Mouse (Mus musculus): ENCODE measurements around the gene Tec. TPM values are rescaled to one million over a fixed set of nuclear protein-coding genes. Genes with fewer than 3 reads are reported as not detected.

The Tec gene
- polyA plus RNA-seq, 1 experiment from 2014 or later: 7.9 TPM

DNA sequence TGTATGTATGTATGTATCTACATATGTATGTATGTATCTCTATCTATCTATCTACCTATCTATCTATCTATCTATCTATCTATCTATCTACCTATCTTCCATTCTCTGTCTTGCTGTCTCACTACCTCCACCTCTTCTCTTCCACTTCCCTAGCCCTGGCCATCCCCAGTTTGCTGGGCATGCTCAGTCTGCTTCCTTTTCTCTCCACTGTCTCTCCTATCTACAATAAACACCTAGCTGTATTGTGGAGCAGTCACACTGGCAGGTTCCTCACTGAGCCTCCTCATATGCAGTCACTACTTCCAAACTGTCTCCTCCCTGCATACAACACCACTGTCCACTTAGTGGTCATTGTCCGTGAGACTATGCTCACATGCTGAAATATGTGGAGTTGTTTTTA lies 135.4 kb downstream of the Tec start:
- H3K9me3 ChIP-seq: no peaks in the 10 kb centered on the region
- no peak overlapping the region for H3K4me3 ChIP-seq
- WGBS: 89% methylated on average over 1 of the region's 1 CpGs
- no peaks in the 10 kb centered on the region for H3K27me3 ChIP-seq (replicated peaks)
- no peaks in the 10 kb centered on the region for H3K36me3 ChIP-seq
- no peak overlapping the region for H3K4me2 ChIP-seq (replicated peaks)
- H3K9ac ChIP-seq: no peak overlapping the region
- no peaks in the 10 kb centered on the region for H3K4me1 ChIP-seq
- no peak for ATAC-seq (ENCODE audit: low FRiP score, low read depth)
- H3K27ac ChIP-seq: no peak overlapping the region

DNA sequence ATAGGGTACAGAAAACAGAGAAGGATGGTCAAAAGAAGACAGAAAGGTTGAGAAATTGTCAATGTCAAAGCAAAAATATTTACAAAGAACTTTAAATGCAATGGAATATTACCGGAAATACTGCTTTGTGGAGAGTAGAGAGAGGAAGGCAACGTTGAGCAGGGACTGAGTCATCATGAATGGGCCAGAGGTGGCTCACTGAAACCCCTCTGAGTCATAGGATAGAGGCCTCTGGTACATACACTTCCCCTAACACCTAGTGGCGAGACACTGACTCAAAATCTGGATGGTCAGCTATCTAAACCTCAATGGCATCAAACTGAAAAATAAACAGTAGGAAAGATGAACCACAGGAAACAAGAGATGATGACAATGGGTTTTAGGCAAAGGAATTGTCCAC lies 142.9 kb downstream of the Tec start:
- Histone ChIP-seq H3K4me3 (no peak overlapping the region), H3K36me3 (no peaks in the 10 kb centered on the region), H3K4me1 (no peaks in the 10 kb centered on the region), H3K4me2 (replicated peaks) (no peak overlapping the region), H3K9me3 (no peaks in the 10 kb centered on the region), H3K27ac (no peak overlapping the region), H3K27me3 (replicated peaks) (no peaks in the 10 kb centered on the region), H3K9ac (no peak overlapping the region)
- ATAC-seq (ENCODE audit: low FRiP score, low read depth): no peak
- 88% methylated on average over 3 of the region's 3 CpGs for WGBS

DNA sequence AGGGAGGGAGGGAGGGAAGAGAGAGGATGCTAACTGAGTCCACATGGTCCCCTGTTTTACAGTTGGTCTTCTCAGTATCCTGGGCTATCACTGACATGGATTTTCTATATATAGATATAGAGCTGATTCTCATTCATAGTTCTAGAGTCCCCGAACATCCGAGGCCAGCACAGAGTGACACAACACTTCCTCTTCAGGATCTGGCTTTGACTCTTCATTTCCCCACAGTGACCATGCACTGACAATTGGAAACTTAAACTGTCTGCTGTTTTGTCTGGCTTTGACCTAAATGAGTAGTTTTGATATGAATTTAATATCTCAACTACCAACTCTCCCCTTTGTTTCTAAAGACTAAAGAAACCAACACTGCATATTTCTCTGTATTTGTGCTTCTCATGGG lies 144.9 kb downstream of the Tec start:
- Histone ChIP-seq H3K9me3 (no peaks in the 10 kb centered on the region), H3K4me2 (replicated peaks) (no peak overlapping the region), H3K4me3 (no peak overlapping the region), H3K4me1 (no peaks in the 10 kb centered on the region), H3K27me3 (replicated peaks) (no peaks in the 10 kb centered on the region), H3K36me3 (no peaks in the 10 kb centered on the region), H3K9ac (no peak overlapping the region), H3K27ac (no peak overlapping the region)
- 88% methylated on average over 2 of the region's 2 CpGs for WGBS
- no peak for ATAC-seq (ENCODE audit: low FRiP score, low read depth)

DNA sequence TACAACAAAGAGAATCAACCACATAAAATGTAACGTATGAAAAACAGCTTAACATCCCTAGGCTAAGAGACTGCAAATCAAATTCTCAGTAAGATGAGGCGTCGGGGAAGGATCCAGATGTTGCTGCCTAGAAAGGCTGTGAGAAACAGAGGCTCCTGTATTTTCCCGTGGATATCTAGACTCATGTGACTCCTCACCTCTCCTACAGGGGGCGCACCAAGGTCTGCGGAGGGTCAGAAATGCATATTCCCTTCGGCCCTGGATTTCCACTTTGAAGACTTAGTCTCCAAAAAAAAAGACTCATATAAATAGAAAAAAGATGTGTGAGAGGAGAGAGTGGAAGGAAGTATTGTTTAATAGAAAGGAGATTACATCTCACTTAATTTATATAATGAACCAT lies 147.7 kb downstream of the Tec start:
- Histone ChIP-seq H3K4me3 (no peak overlapping the region), H3K36me3 (no peaks in the 10 kb centered on the region), H3K27ac (no peak overlapping the region), H3K27me3 (replicated peaks) (no peaks in the 10 kb centered on the region), H3K4me2 (replicated peaks) (no peak overlapping the region), H3K4me1 (no peaks in the 10 kb centered on the region), H3K9ac (no peak overlapping the region), H3K9me3 (no peaks in the 10 kb centered on the region)
- ATAC-seq (ENCODE audit: low FRiP score, low read depth): no peak
- 58% methylated on average over 7 of the region's 7 CpGs for WGBS

DNA sequence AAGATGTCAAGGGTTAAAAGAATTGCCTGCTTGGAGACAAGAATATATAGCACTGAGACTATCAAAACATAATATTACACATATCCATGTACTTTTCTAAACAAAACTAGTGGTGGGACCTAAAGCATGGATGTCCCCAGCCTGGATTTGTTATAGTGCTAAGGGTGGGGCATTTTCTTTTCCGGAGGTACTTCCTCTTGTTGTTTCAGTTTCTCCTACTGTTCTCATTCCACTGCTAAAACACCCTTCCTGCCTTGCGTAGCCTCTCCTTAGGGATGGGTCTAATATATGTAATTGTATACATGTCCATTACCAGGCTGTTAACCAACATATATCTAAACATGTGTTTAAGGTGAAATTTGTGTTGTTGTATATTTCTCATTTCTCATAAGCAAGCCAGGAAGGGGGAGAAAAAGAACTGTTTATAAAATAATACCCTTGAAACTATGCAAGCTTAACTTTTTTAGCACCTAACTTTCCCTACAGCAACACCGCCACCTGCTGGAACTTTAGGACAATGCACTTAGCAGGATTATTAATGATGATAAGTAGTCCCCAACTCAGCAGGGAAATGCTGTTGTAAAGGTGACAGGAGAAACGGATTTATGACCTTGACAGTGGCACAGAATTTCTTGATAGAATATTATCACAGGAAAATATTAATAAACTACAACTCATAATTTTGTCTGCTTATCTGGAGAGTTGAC lies 157.6 kb downstream of the Tec start:
- ATAC-seq (ENCODE audit: low FRiP score, low read depth): peak; percentile 48; the same call in 1 of the 2 replicates
- H3K4me1 ChIP-seq: no peaks in the 10 kb centered on the region

DNA sequence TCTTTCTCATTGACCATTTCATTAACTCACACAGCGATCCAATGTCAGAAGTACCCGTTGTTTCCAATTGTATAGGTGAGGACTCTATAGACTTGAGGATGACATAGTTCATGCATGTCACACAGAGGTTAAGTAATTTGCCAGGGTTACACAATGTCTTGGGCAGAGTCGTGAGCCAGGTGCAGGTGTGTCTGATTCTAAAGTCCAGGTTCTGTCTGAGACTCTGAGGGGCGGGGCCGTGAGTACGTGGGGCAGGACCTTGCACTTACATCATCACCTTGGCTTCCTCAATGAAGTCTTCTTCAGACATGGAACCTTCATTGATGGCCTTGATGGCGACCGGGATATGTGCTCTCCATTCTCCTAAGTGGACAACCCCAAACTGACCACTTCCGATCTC lies 158.3 kb downstream of the Tec start:
- ATAC-seq (ENCODE audit: low FRiP score, low read depth): no peak
- WGBS: 96% methylated on average over 9 of the region's 9 CpGs
- Histone ChIP-seq H3K9me3 (no peaks in the 10 kb centered on the region), H3K4me1 (no peaks in the 10 kb centered on the region), H3K4me3 (no peak overlapping the region), H3K9ac (no peak overlapping the region), H3K27me3 (replicated peaks) (no peaks in the 10 kb centered on the region; the same call in 1 of the 2 replicates), H3K36me3 (no peaks in the 10 kb centered on the region), H3K27ac (no peak overlapping the region), H3K4me2 (replicated peaks) (no peak overlapping the region)

More for the DNA sequence above, 157.6 kb downstream of the Tec start:
- no peak overlapping the region for H3K4me2 ChIP-seq (replicated peaks)
- no peaks in the 10 kb centered on the region for H3K9me3 ChIP-seq
- no peak overlapping the region for H3K9ac ChIP-seq
- WGBS: 31% methylated on average over 4 of the region's 4 CpGs
- no peak overlapping the region for H3K27ac ChIP-seq
- no peaks in the 10 kb centered on the region for H3K36me3 ChIP-seq
- H3K4me3 ChIP-seq: no peak overlapping the region
- H3K27me3 ChIP-seq (replicated peaks): no peaks in the 10 kb centered on the region; the same call in 1 of the 2 replicates

DNA sequence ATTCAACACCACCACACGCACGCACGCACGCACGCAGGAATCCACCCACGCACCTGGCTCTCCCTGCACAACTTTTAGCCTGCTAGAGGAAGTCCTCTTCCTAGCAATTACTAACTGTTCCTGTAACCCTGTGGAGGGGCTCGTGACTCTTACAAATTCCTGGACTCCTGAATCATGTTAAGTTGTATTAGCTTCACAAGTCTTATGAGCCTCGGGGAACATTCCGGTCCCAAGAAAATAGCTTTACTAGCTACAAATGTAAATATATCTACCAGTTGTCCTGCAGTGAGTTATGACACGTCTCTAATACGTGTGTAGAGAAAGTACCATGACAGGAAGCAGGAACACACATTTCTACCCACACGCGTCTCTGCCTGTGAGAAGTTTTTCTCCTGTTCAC lies 158.8 kb downstream of the Tec start:
- 87% methylated on average over 13 of the region's 13 CpGs for WGBS
- Histone ChIP-seq H3K9ac (no peak overlapping the region), H3K4me3 (no peak overlapping the region), H3K27me3 (replicated peaks) (no peaks in the 10 kb centered on the region; the same call in 1 of the 2 replicates), H3K4me1 (no peaks in the 10 kb centered on the region), H3K4me2 (replicated peaks) (no peak overlapping the region), H3K36me3 (no peaks in the 10 kb centered on the region), H3K9me3 (no peaks in the 10 kb centered on the region), H3K27ac (no peak overlapping the region)
- ATAC-seq (ENCODE audit: low FRiP score, low read depth): no peak

DNA sequence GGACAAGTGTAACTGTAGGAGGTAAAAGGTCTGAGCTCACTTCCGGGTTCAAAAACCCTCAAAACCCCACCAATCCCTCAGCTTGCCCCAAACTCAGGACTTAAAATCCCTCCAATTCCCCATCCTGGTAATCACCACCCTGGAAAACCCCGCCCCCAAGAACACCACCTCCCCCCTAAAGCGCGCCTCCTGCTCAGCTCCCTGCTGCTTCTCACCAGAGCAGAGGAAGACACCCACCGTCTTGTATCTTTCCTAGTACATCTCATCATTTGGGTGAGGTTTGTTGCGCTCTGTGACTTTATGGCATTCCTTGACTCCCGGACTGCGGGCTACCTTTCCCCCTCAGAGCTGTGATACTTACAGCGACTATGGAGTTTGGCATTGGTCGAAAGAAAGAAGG lies 161.6 kb downstream of the Tec start:
- Histone ChIP-seq H3K4me2 (replicated peaks) (no peak overlapping the region), H3K4me1 (no peaks in the 10 kb centered on the region), H3K27ac (no peak overlapping the region), H3K36me3 (no peaks in the 10 kb centered on the region), H3K27me3 (replicated peaks) (no peaks in the 10 kb centered on the region; the same call in 1 of the 2 replicates), H3K9ac (no peak overlapping the region), H3K9me3 (no peaks in the 10 kb centered on the region), H3K4me3 (no peak overlapping the region)
- no peak for ATAC-seq (ENCODE audit: low FRiP score, low read depth)
- 60% methylated on average over 10 of the region's 10 CpGs for WGBS

DNA sequence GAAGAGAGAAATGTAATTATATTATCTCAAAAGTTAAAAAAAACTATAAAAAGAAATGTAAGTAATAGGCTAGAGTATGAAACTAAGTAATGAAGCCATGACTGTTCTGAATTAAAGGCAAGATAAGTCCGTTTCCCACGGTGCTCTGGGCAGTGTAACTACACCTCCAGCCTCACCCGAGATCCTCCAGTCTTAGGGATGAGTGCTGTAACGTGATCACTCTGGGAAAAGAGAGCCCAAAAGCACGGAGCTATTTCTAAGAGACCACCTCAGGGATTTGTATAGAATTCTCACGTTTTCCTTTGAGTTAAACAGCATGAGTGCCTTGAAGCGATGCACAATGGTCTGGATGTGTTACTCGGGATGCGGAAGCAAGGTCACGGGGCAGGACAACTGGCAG lies 162.2 kb downstream of the Tec start:
- 56% methylated on average over 10 of the region's 10 CpGs for WGBS

More for the DNA sequence above, 162.2 kb downstream of the Tec start:
- no peaks in the 10 kb centered on the region for H3K36me3 ChIP-seq
- no peaks in the 10 kb centered on the region; the same call in 1 of the 2 replicates for H3K27me3 ChIP-seq (replicated peaks)
- no peak overlapping the region for H3K27ac ChIP-seq
- H3K4me1 ChIP-seq: no peaks in the 10 kb centered on the region
- H3K4me2 ChIP-seq (replicated peaks): 0 out of 2 replicates have a peak overlapping the region, but pooled peaks have one; percentile 15
- H3K9me3 ChIP-seq: peaks cover 3% of the 10 kb centered on the region; the same call in 1 of the 2 replicates
- H3K9ac ChIP-seq: no peak overlapping the region
- ATAC-seq (ENCODE audit: low FRiP score, low read depth): no peak
- no peak overlapping the region for H3K4me3 ChIP-seq

Other genes with a start within 250 kb of the Tec start
- not detected in 2 replicates for gene Cnga1, start 224.2 kb downstream of the Tec start, polyA plus RNA-seq (2016; fragmentation: Nextera tagmentation; extraction: Ambion mirVana)
- gene Nipal1, start 220.7 kb downstream of the Tec start, polyA plus RNA-seq (2016; fragmentation: Nextera tagmentation; extraction: Ambion mirVana): 0.45 and 0.76 TPM in 2 replicates
- 0.13 TPM in 1 of 2 replicates, not detected in the other for gene Txk, start 115.7 kb downstream of the Tec start, polyA plus RNA-seq (2016; fragmentation: Nextera tagmentation; extraction: Ambion mirVana)
- gene Slain2, start 45.8 kb upstream of the Tec start, polyA plus RNA-seq (2016; fragmentation: Nextera tagmentation; extraction: Ambion mirVana): 26.6 and 32.2 TPM in 2 replicates
- gene Gm10135, start 106.2 kb upstream of the Tec start, polyA plus RNA-seq (2016; fragmentation: Nextera tagmentation; extraction: Ambion mirVana): not detected in 2 replicates
- gene Slc10a4, start 138.4 kb upstream of the Tec start, polyA plus RNA-seq (2016; fragmentation: Nextera tagmentation; extraction: Ambion mirVana): 39.4 and 45.8 TPM in 2 replicates